Mouse (Mus musculus) limb, embryonic 14.5 days (tissue): ENCODE data around the gene Akap6. TPM values are rescaled to one million over a fixed set of nuclear protein-coding genes. Genes with fewer than 3 reads are reported as not detected.

Experiments used
- ATAC-seq: fragments of 200-750 bp; cut with Nextera tagmentation; 2 replicates; pipeline ENCODE4 v1.8.0; 2017; ENCODE audit warnings: low read depth, moderate number of reproducible peaks, moderate TSS enrichment; ENCODE audit not compliant: low FRiP score
- DNase-seq: peaks from one replicate; pipeline ENCODE4 v3.0.0-alpha.2; 2015; ENCODE audit warnings: low spot score
- H3K27ac ChIP-seq: fragments of 300-500 bp; sonication (generic); replicated peaks from 2 replicates; pipeline ENCODE4 v1.5.1; 2014; ENCODE audit warnings: low read depth, mild to moderate bottlenecking, low read length, moderate library complexity, mixed read lengths
- H3K27me3 ChIP-seq: fragments of 300-500 bp; sonication (generic); 2 replicates; pipeline ENCODE4 v1.6.1; 2014; ENCODE audit warnings: low read length, mixed read lengths; ENCODE audit not compliant: control insufficient read depth, insufficient read depth
- H3K36me3 ChIP-seq: fragments of 300-500 bp; sonication (generic); 2 replicates; pipeline ENCODE4 v1.6.1; 2014; ENCODE audit warnings: mild to moderate bottlenecking, low read length, moderate library complexity, mixed read lengths; ENCODE audit not compliant: control insufficient read depth, insufficient read depth
- H3K4me1 ChIP-seq: fragments of 300-500 bp; sonication (generic); 2 replicates; pipeline ENCODE4 v1.6.1; 2014; ENCODE audit warnings: antibody characterized with exemption, low read length, mixed read lengths; ENCODE audit not compliant: control insufficient read depth, insufficient read depth
- H3K4me2 ChIP-seq: fragments of 300-500 bp; sonication (generic); replicated peaks from 2 replicates; pipeline ENCODE4 v1.6.1; 2014; ENCODE audit warnings: low read depth, mild to moderate bottlenecking, low read length, moderate library complexity; ENCODE audit not compliant: severe bottlenecking
- H3K4me3 ChIP-seq: fragments of 300-500 bp; sonication (generic); replicated peaks from 2 replicates; pipeline ENCODE4 v1.5.1; 2014; ENCODE audit warnings: low read length
- H3K9ac ChIP-seq: fragments of 300-500 bp; sonication (generic); 2 replicates; pipeline ENCODE4 v1.6.1; 2014; ENCODE audit warnings: mild to moderate bottlenecking, low read depth, low read length, moderate library complexity; ENCODE audit not compliant: severe bottlenecking
- H3K9me3 ChIP-seq: fragments of 300-500 bp; sonication (generic); 2 replicates; pipeline ENCODE4 v1.6.1; 2016; ENCODE audit warnings: low read length; ENCODE audit not compliant: control insufficient read depth
- POLR2A ChIP-seq: fragments of 200-500 bp; IDR thresholded peaks from 2 replicates; pipeline ENCODE4 v1.8.0; 2012; ENCODE audit warnings: inconsistent platforms, mild to moderate bottlenecking, moderate library complexity, borderline replicate concordance; ENCODE audit not compliant: insufficient read depth, insufficient read length; ENCODE audit errors: extremely low read depth
- WGBS: fragments of 180-500 bp; shearing (Covaris S2); extraction: QIAGEN DNeasy Blood & Tissue Kit; methylation state at CpG from one replicate; pipeline ENCODE4 v1.1.7; 2014; 5-methylcytosine and 5-hydroxymethylcytosine counted together
- polyA plus RNA-seq, 2 experiments: library from polyadenylated mRNA; depleted of rRNA in 1 of 2; stranded (reverse) in 1 of 2; unstranded in 1 of 2; fragments of >200 nt; fragmentation: Nextera tagmentation in 1 of 2; extraction: Ambion mirVana in 1 of 2; gene quantifications; 2 replicates each; pipeline versions ENCODE4 v1.2.1 to v1.2.3; 2012 to 2014

The Akap6 gene
- polyA plus RNA-seq, 2 experiments: 1.2 to 1.6 TPM

DNA sequence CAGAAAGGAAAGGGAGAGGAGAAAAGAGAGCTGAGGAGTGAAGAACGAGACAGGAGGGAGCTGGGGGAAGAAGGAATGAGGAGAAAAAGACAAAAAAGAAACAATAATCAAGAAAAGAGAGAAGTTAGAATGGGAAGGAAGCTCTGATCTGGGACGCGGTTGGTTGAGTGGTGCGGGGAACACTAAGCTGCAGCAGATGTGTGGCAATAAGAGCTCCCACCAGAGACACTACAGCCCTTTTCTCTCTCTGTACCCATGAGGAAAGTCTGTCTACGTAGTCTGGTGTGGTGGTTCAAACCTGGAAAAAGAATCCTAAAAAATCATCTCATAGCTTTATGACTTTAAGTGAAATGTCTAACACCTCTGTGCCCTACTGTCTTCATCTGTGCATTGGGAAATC lies 204.9 kb downstream of the Akap6 start:
- Histone ChIP-seq H3K9me3 (no peaks in the 10 kb centered on the region), H3K4me2 (no peak overlapping the region), H3K36me3 (no peaks in the 10 kb centered on the region), H3K27me3 (no peaks in the 10 kb centered on the region), H3K9ac (no peak overlapping the region), H3K4me3 (no peak overlapping the region), H3K27ac (no peak overlapping the region), H3K4me1 (no peaks in the 10 kb centered on the region)
- ATAC-seq: no peak
- no peak for DNase-seq
- TF ChIP-seq POLR2A: no peak
- WGBS: 86% methylated on average over 5 of the region's 5 CpGs

DNA sequence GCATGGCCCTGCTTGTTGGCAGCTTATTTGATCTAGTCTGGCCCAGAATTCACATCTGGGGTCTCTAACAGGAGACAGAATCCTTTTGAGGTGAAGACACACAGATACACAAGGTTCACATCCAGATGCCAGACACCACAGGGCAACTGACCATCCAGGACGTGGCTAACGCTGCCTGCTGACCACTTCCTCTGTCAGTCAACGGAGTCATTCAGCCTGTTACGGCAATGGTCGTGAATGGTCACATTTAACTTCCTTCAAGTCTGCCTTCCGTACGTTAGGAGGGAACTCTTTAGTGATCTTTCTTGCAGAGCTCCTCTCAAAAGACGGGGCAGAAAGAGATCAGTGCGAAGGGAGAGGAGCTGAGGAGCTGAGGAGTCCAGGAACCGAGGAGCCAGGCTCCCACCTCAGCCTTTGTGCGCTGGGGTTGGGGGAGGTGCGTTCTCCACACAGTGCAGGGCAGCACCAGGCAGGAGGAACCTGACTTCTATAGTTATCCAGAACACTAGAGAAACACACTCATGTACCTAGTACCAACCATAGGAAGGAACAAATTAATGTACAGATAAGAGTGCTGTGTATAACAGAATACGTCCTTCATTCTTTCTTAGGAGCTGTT lies 209.4 kb downstream of the Akap6 start:
- H3K27ac ChIP-seq: no peak overlapping the region
- TF ChIP-seq POLR2A: no peak
- ATAC-seq: no peak

DNA sequence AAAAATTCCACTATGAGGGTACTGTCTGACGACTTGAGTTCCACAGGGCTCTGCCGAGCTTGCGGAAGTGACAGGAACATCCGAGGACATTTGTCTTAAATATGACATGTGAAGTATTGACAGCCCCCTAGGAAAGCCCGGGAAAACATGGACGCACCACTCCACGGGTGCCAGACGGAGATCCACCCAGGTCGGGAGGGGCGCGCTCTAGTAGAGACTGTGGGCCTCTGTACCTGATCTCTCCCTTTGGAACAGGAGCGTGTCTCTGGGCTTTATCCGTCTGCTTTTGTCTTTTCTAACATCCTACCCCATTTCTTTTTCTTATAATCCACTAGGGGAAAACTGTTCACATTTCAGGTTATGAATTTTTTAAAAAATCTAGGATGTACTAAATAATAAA lies 211.2 kb downstream of the Akap6 start:
- TF ChIP-seq POLR2A: no peak
- H3K36me3 ChIP-seq: no peaks in the 10 kb centered on the region
- H3K9me3 ChIP-seq: no peaks in the 10 kb centered on the region
- DNase-seq (no peak), ATAC-seq (no peak)
- no peaks in the 10 kb centered on the region for H3K27me3 ChIP-seq
- no peaks in the 10 kb centered on the region for H3K4me1 ChIP-seq
- no peak overlapping the region for H3K27ac ChIP-seq
- H3K4me3 ChIP-seq: no peak overlapping the region
- 81% methylated on average over 13 of the region's 13 CpGs for WGBS
- H3K9ac ChIP-seq: no peak overlapping the region
- H3K4me2 ChIP-seq: no peak overlapping the region

More for the DNA sequence above, 209.4 kb downstream of the Akap6 start:
- no peak overlapping the region for H3K4me2 ChIP-seq
- H3K36me3 ChIP-seq: no peaks in the 10 kb centered on the region
- WGBS: 57% methylated on average over 13 of the region's 13 CpGs
- no peaks in the 10 kb centered on the region for H3K27me3 ChIP-seq
- H3K4me3 ChIP-seq: no peak overlapping the region
- H3K4me1 ChIP-seq: no peaks in the 10 kb centered on the region
- no peak for DNase-seq
- H3K9me3 ChIP-seq: no peaks in the 10 kb centered on the region
- H3K9ac ChIP-seq: no peak overlapping the region

DNA sequence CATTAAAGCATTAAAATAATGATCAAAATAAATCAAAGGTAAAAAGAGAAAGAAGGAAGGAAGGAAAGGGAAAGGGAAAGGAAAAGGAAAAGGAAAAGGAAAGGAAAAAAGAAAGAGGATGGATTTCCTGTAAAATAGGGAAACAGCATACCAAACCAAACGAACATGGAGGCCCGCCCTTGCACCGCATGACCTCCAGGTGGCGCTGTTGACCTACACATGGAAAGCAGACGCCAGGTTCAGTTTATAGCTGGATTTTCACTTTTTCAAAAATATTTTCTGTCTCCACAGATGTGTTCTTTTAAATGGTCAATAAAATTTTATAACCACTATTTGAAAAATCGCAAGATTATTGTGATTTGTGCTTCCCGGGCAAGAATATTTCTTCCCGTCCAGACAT lies 211.6 kb downstream of the Akap6 start:
- DNase-seq: peak; percentile 57
- WGBS: 1% methylated on average over 8 of the region's 8 CpGs

DNA sequence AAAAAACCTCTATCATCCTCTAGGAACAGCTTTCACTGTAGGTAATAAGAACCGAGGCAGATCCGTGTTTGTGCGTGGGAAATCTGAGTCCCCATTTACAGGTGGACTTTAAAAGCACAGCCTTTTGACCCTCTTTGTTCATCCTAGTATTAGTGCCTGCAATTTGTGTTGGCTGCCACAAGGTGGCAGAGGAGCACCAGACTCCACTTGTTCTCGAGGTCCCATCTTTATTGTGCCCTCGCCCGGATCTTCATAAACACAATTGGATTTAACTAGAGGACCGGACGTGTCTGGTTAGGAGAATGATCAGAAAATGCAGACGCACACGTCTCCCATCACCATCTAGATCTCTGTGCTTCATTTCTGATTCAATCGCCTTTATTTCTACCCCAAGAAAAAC lies 219.8 kb downstream of the Akap6 start:
- 19% methylated on average over 11 of the region's 11 CpGs for WGBS
- DNase-seq: peak; percentile 15
- Histone ChIP-seq H3K4me2 (no peak overlapping the region), H3K36me3 (no peaks in the 10 kb centered on the region), H3K4me3 (no peak overlapping the region), H3K4me1 (0 out of 2 replicates have a peak, but pooled peaks cover 2% of the 10 kb centered on the region), H3K27ac (no peak overlapping the region), H3K27me3 (no peaks in the 10 kb centered on the region), H3K9me3 (no peaks in the 10 kb centered on the region), H3K9ac (no peak overlapping the region)
- ATAC-seq: peak; percentile 37; the same call in 1 of the 2 replicates
- TF ChIP-seq POLR2A: no peak

More for the DNA sequence above, 211.6 kb downstream of the Akap6 start:
- Histone ChIP-seq H3K4me1 (no peaks in the 10 kb centered on the region), H3K27me3 (no peaks in the 10 kb centered on the region), H3K27ac (no peak overlapping the region), H3K9me3 (no peaks in the 10 kb centered on the region), H3K36me3 (no peaks in the 10 kb centered on the region), H3K4me3 (no peak overlapping the region), H3K4me2 (peak overlapping the region; percentile 29; the same call in 1 of the 2 replicates), H3K9ac (no peak overlapping the region)
- peak; percentile 19; the same call in 1 of the 2 replicates for ATAC-seq
- TF ChIP-seq POLR2A: no peak
